Comparison of ENCODE assay signal across 17 mouse cellular contexts in the genomic region with DNA sequence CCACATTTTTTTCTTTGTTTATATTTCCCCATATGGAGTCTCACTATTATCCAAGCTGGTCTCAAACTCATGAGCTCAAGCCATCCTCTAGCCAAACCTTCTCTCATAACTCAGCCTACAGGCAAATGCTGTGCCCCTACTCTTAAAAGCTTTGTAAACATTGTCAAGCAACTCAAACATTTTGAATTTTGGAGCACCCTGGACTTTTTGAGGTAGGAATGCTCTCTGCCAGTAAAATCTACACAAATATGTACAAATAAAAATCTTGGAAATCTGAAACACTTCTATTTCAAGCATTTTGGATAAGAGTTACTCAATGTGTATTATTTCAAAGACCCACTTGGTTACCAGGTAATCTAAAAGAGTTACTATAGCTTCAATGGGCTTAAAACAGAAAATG. TPM values are rescaled to one million over a fixed set of nuclear protein-coding genes. Genes with fewer than 3 reads are reported as not detected.
"Had no signal": no experiment of that assay in that cellular context is flagged by ENCODE, and none has a peak within 500 bp of the region (broad histone marks: within the 10 kb centered on the region; RNA-seq: fewer than 3 reads in every experiment).

No protein-coding gene starts in this region.

- H3K9ac ChIP-seq: liver, embryonic 13.5 days; liver, embryonic 15.5 days; liver, postnatal 0 days; lung, embryonic 14.5 days; midbrain, embryonic 13.5 days; midbrain, embryonic 15.5 days; neural tube, embryonic 12.5 days; stomach, embryonic 15.5 days had no signal

- H3K27ac ChIP-seq: liver, embryonic 13.5 days; liver, embryonic 15.5 days; macrophage; midbrain, embryonic 13.5 days; midbrain, embryonic 15.5 days; neural tube, embryonic 12.5 days; stomach, embryonic 15.5 days; stomach, postnatal 0 days had no signal

- H3K4me1 ChIP-seq: liver, embryonic 13.5 days; liver, embryonic 15.5 days; megakaryocyte, embryonic 14.5 days; midbrain, embryonic 13.5 days; midbrain, embryonic 15.5 days; neural tube, embryonic 12.5 days; stomach, embryonic 15.5 days had no signal

- DNase-seq: liver, embryonic 13.5 days; liver, postnatal 0 days; lung, embryonic 14.5 days; right cerebral cortex, postnatal 14 days; thymus, adult 2 months; thymus, postnatal 25 days; thymus, postnatal 4 days had no signal

- H3K36me3 ChIP-seq: liver, embryonic 13.5 days; liver, embryonic 15.5 days; midbrain, embryonic 13.5 days; midbrain, embryonic 15.5 days; neural tube, embryonic 12.5 days; stomach, embryonic 15.5 days had no signal

- H3K4me2 ChIP-seq: liver, embryonic 11.5 days; liver, embryonic 13.5 days; liver, embryonic 15.5 days; lung, embryonic 14.5 days; midbrain, embryonic 11.5 days; midbrain, embryonic 13.5 days; midbrain, embryonic 15.5 days; neural tube, embryonic 12.5 days; stomach, embryonic 15.5 days had no signal

- H3K4me3 ChIP-seq: liver, embryonic 13.5 days; liver, embryonic 15.5 days; megakaryocyte, embryonic 14.5 days; midbrain, embryonic 13.5 days; midbrain, embryonic 15.5 days; neural tube, embryonic 12.5 days; stomach, embryonic 15.5 days had no signal

- ATAC-seq: liver, postnatal 0 days; midbrain, embryonic 13.5 days; midbrain, embryonic 15.5 days had no signal

- H3K9me3 ChIP-seq: liver, embryonic 13.5 days; liver, embryonic 15.5 days; midbrain, embryonic 13.5 days; midbrain, embryonic 15.5 days; neural tube, embryonic 12.5 days; stomach, embryonic 15.5 days had no signal

- H3K27me3 ChIP-seq: liver, embryonic 13.5 days; liver, embryonic 15.5 days; megakaryocyte, embryonic 14.5 days; midbrain, embryonic 13.5 days; midbrain, embryonic 15.5 days; neural tube, embryonic 12.5 days; stomach, embryonic 15.5 days had no signal

RNA-seq across cellular contexts. Expression of gene Fam184a, which starts 10.9 kb away (rescaled TPM):
- polyA plus RNA-seq: macrophage had no signal
